Mouse (Mus musculus): ENCODE measurements around the gene Mrpl16. TPM values are rescaled to one million over a fixed set of nuclear protein-coding genes. Genes with fewer than 3 reads are reported as not detected.

The Mrpl16 gene
- polyA plus RNA-seq (2017; shearing (Covaris generic)): 10 to 100 TPM; 51.5 to 52.4 TPM

- peak; percentile 69 for ATAC-seq
Measured at GRCm38 (mm10) chr19:11770205-11770892, at the start of gene Mrpl16. Gene Mrpl16 (plus strand): TSS chr19:11770391.

GRCm38 (mm10) chr19:11723870-11724269, 46.3 kb upstream of the Mrpl16 start:
- no peak for ATAC-seq

- no peak for ATAC-seq
Measured at GRCm38 (mm10) chr19:11724275-11724674, 45.9 kb upstream of the Mrpl16 start.

DNA sequence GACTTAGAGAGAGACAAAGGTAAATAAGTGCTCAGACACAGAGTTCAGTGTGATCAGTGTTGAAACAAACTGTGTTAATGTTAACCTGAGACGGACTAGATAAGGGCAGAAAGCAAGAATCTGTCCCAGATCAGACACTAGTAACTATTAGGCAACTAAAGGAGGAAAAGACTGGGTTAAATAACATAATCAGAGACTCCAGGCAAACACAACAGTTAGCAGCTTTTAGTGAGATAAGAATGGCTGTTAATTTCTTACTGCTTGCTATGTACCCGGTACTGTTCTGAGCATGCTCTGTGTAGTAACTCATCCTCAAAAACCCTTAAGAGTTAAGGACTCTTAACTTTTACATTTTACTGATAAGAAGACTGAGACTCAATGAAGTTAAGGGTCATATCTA, 44.3 kb upstream of the Mrpl16 start:
- no peak for ATAC-seq

- ATAC-seq: no peak
Measured at GRCm38 (mm10) chr19:11727304-11727703, 42.9 kb upstream of the Mrpl16 start.

- no peak for ATAC-seq
Measured at GRCm38 (mm10) chr19:11730278-11730677, 39.9 kb upstream of the Mrpl16 start.

- no peak for ATAC-seq
Measured at GRCm38 (mm10) chr19:11736455-11736854, 33.7 kb upstream of the Mrpl16 start.

DNA sequence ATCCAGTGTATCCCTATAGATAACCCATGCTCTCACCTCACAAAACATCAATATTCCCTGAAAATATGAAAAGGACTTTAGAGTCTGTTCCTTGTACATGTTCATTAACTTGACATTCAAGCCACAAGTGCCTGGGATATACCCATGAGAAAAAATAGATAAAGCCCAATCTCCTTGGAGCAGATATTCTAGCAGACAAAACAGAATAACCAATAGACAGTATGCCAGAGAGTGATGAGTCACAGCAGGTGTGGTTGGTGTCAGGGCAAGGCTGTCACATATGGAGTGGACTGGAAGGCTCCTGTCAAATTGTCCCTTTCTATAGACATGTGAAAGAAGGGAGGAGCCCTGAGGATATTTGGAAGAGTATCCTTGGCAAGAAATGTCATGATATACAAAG, 24.5 kb upstream of the Mrpl16 start:
- no peak for ATAC-seq

- no peak for ATAC-seq
Measured at GRCm38 (mm10) chr19:11747298-11747697, 22.9 kb upstream of the Mrpl16 start, which contains the start of gene Gif. Gene Gif (plus strand): TSS chr19:11747554.

DNA sequence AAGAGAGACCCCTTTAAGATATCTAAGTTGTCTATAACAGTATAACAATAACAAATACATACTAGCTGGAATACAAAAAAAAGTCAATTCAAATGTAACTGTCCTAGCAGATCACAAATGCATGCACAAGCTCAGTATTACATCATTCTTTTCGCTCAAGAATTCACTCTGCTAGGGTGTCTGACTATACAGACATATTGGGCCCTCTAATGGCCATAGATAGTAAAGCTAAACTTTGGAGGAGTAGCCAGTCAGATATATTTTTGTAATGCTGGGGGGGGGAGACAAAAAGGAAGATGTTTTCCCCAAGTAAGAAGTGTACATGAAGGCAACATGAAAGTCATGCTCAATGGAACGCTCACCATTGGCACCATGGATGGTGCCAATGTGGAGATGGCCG, 5.1 kb upstream of the Mrpl16 start:
- ATAC-seq: no peak

- peak; percentile 17 for ATAC-seq
Measured at GRCm38 (mm10) chr19:11766413-11766812, 3.8 kb upstream of the Mrpl16 start.

DNA sequence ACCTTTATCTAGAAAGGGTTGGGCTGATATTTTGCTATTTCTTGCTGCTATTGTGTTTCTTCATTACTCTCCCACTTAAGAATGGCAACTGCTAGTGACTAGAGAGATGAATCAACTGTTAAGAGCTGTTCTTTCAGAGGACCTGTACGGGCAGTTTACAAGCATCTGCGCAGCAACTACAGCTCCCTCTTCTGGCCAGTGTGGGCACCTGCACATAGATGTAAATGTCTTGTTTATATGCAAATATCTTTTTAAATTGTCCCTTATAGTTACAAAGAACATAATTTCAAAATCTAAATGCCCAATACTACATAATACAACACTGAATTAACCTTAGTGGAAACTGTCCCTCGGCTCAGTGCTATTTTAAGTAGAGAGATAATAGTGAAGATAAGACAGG, 2.0 kb upstream of the Mrpl16 start:
- no peak for ATAC-seq

DNA sequence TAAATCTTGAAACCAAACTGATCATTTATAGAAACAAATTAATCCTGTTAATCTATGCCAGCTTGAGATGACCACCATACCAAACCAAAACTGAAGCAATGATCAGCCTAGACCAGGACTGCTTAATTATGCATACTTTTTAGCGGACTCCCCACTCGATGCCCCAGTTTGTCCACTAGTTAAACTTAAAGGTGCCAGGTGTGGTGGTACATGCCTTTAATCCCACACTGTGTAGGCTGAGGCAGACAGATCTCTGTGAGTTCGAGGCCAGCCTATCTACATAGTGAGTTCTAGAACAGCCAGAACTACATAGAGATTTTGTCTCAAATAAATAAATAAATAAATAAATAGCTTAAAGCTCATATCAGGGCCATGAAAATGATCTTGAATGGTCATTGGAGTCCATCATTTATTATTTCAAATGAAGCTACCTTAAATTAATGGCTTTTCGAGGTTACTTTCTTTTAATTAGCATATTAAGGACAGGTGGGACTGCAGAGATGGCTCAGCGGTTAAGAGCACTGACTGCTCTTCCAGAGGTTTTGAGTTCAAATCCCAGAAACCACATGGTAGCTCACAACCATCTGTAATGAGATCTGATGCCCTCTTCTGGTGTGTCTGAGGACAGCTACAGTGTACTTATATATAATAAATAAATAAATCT, 802 bp upstream of the Mrpl16 start:
- no peak for ATAC-seq

DNA sequence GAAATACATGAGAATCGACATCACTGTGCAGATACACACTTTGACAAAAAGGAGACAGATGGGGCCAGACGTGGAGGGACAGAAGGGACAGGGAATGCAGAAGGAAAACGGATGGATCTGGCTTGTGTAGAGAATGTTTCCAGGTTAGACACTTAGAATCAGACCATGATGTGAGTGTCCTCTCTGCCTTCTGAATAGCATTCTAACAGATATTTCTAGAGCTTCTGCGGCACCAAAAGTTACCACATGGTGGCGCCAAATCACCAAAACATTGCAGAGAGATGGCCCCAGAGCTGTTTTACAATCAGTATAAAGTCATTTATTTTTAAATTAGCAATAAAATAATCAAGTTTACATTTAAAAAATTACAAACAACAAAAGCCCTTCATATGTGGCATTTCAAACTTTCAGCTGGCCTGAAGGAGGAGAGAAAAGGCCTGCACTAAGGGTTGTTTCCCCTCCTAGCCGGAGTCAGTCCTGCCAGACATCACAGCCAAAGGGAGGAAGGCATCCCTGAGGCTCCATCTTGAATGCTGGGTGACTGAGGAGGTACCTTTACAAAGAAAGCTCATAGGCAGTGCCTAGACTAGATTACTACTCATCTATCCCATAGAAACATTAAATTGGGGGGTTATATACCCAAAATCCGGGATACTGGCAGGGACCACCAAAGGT, 7.1 kb downstream of the Mrpl16 start:
- no peak for ATAC-seq

DNA sequence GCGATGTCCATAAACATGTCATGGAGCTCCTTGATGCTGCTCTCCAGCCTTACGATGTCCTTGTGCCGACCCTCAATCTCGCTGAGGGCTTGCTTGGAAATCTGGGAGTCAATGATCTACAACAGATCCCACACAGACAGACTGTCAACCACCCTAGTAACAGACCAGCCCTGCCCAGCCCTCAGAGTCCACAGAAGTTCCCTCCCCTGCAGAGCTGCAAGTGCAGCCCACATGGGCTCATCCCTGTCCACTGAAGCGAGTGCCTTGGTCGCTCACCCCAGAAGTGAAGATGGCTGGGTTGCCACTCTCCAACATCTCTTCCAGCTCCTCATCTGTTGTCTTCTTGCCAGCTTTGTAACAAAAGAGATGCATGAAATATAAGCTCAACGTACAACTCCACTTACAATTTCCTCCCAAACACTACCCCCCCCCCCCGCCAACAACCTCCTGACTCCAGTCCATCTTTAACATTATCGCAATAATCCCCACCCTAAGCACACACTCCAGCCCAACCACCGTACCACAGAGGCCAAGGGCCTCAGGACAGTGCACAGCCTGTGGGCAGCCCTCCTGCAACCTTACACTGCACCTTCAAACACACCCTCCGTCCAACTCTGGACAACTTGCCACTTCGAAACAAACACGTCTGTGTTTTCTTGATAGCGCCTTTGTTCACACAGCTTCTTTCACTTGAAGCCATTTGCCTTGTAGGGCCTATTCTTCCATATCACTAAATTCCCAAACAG, 15.4 kb downstream of the Mrpl16 start:
- ATAC-seq: no peak

- ATAC-seq: no peak
Measured at GRCm38 (mm10) chr19:11787826-11788225, 17.6 kb downstream of the Mrpl16 start.

DNA sequence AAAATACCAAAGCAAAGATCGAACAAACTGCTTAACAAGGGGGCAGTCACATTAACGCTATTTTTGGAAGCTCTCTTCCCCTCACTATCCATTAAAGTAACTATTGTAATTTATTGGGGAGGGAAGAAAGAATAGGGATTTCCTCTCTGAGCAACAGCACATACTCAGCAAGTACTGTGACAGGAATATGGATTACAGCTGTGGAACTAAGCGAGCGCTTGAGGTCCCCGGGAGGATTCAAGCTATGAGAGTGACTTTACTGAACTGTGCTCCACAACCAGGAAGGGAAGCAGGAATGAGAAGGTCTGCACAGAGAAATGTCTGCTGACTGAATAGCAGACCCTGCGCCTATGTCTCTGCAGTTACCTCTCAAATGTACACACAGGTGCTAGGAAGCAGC, 18.7 kb downstream of the Mrpl16 start:
- ATAC-seq: no peak

GRCm38 (mm10) chr19:11791825-11792224, 21.6 kb downstream of the Mrpl16 start:
- no peak for ATAC-seq

DNA sequence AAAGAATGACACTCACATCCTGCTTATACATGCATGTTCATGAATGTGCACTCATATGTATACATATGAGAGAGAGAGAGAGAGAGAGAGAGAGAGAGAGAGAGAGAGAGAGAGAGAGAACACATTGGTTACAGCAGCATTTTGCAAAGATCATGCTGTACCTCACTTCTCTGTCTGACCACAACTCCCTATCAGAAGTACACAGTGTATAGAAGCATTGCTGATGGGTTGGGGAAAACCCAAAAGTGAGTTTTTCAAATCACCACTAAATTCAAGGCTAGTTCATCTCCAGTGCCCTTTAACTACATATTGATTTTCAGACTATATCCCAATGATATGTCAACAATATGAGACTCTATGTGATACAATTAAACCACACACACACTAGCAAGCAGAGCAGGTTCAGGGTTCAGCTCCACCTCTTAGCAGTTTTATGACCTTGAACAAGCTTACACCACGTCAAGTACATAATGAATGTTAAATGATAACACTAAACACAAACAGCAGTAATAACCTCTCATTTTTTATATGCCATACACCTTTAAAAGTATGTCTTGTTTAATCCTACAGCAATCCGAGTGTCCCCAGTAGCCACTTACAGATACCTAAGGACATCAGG, 23.7 kb downstream of the Mrpl16 start:
- no peak for ATAC-seq

DNA sequence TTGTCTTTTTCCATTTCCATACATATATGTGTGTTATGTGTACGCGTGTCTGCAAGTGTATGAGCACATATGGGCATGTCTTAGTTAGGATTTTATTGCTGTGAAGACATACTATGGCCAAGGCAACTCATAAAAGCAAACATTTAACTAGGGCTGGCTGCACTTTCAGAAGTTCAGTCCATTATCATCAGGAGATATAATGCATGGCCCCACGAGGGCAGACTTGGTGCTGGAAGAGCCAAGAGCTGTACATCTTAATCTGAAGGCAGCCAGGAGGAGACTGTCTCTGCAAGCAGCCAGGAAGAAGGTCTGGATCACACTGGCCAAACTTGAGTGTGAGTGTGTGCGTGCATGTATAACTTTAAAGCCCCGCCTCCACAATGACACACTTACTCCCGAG, 24.3 kb downstream of the Mrpl16 start:
- ATAC-seq: no peak

GRCm38 (mm10) chr19:11800531-11801315, 30.5 kb downstream of the Mrpl16 start:
- ATAC-seq: no peak

DNA sequence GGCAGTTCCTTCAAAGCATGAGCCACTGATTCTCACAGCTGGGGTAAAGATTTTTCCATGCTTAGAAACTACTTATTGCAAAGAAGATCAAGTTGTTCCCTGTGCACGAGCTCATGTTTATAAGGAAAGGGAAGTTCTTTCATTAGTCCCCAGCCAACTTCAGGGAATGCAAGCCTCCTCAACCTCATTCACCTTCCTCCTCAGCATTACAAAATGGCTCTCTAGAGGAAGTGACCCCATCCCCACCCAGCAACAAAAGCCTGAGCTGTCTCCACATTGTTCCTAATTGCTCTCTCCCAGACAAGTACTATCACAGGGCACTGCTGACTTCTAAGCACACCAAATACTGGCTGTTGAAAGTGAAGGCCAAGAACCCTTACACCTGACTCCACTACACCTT, 34.2 kb downstream of the Mrpl16 start:
- no peak for ATAC-seq
